Mouse (Mus musculus) ES-E14 (cell line): ENCODE measurements around the gene Slc43a2. TPM values are rescaled to one million over a fixed set of nuclear protein-coding genes. Genes with fewer than 3 reads are reported as not detected.

ENCODE experiments used
- DNase-seq: peaks from one replicate; pipeline ENCODE4 v3.0.0-alpha.2; 2013; ENCODE audit warnings: low read depth, low spot score
- H3K27ac ChIP-seq: 2 replicates; pipeline ENCODE4 v1.5.1; 2012; ENCODE audit warnings: low read depth, mild to moderate bottlenecking, low read length, moderate library complexity, mixed read lengths; ENCODE audit not compliant: poor library complexity, insufficient read depth, severe bottlenecking
- H3K36me3 ChIP-seq: 2 replicates; pipeline ENCODE4 v1.6.1; 2012; ENCODE audit warnings: mild to moderate bottlenecking, low read length, moderate library complexity, mixed read lengths; ENCODE audit not compliant: control insufficient read depth, poor library complexity, insufficient read depth, severe bottlenecking
- H3K4me1 ChIP-seq, 2 experiments: fragments of 150-350 bp in 1 of 2; sonication (generic) in 1 of 2; 2 replicates each; pipeline ENCODE4 v1.6.1; 2012; ENCODE audit warnings: low read length in 2 of 2, mild to moderate bottlenecking in 1 of 2, mixed read lengths in 1 of 2; ENCODE audit not compliant: control insufficient read depth in 2 of 2, insufficient read depth in 2 of 2, poor library complexity in 1 of 2
- H3K4me3 ChIP-seq, 2 experiments: fragments of 150-350 bp in 1 of 2; sonication (generic) in 1 of 2; 2 replicates each; pipeline ENCODE4 v1.5.1; 2012; ENCODE audit warnings: low read length in 2 of 2, low read depth in 1 of 2, mild to moderate bottlenecking in 1 of 2, mixed read lengths in 1 of 2; ENCODE audit not compliant: insufficient read depth in 1 of 2, poor library complexity in 1 of 2, severe bottlenecking in 1 of 2
- H3K9ac ChIP-seq: 2 replicates; pipeline ENCODE4 v1.6.1; 2012; ENCODE audit warnings: low read depth, mild to moderate bottlenecking, low read length, mixed read lengths; ENCODE audit not compliant: poor library complexity, insufficient read depth, severe bottlenecking
- H3K9me3 ChIP-seq: fragments of 150-350 bp; sonication (generic); 2 replicates; pipeline ENCODE4 v1.6.1; 2012; ENCODE audit warnings: low read depth, mild to moderate bottlenecking, low read length; ENCODE audit not compliant: control insufficient read depth, insufficient read depth
- CHD2 ChIP-seq: IDR thresholded peaks from 2 replicates; pipeline ENCODE4 v1.6.1; 2014; ENCODE audit warnings: mild to moderate bottlenecking, low read depth, low read length, inconsistent platforms
- HCFC1 ChIP-seq: IDR thresholded peaks from 2 replicates; pipeline ENCODE4 v1.6.1; 2012; ENCODE audit warnings: low read length, inconsistent platforms, borderline replicate concordance; ENCODE audit not compliant: insufficient read depth
- MAFK ChIP-seq: IDR thresholded peaks from 2 replicates; pipeline ENCODE4 v1.6.1; 2014; ENCODE audit warnings: mild to moderate bottlenecking, low read depth, low read length, inconsistent platforms; ENCODE audit not compliant: insufficient read depth
- ZC3H11A ChIP-seq: IDR thresholded peaks from 2 replicates; pipeline ENCODE4 v1.6.1; 2012; ENCODE audit warnings: low read depth, mild to moderate bottlenecking, inconsistent platforms, low read length, borderline replicate concordance
- ZNF384 ChIP-seq: IDR thresholded peaks from 2 replicates; pipeline ENCODE4 v1.6.1; 2012; ENCODE audit warnings: low read depth, low read length, inconsistent platforms
- in situ Hi-C, 2 experiments: fragments of 600-800 bp; cut with MboI; formaldehyde crosslinking; loops; one replicate each; pipeline ENCODE4 v1.15.1; 2025; ENCODE audit warnings: low sequenced_read_pairs in 2 of 2, inconsistent platforms in 1 of 2; ENCODE audit not compliant: unreplicated experiment in 2 of 2
- total RNA-seq: library from RNA; depleted of rRNA; stranded (reverse); fragments of 300-350 nt; gene quantifications from 2 replicates; pipeline ENCODE4 v1.2.3, GENCODE M21; 2012

The Slc43a2 gene
- total RNA-seq, 1 experiment, result 24.8 TPM

DNA sequence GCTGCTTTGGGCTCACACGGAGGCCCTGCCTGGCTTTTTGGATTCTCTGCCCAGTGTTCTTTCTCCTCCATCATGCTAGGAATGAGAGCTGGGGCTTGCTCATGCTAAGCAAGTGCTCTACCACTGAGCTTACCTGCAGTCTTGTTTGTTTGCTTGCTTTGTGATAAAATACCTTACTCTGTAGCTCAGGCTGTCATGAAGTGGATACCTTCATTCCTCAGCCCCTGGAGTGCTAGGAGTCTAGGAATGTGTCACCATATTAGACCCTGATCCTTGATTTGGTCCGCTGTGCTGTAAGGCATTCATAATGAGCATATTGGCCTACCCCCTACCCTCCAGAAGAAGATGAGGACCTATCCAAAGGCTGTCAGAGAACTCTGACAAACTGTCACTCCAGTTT is 8.7 kb upstream of the Slc43a2 start:
- Histone ChIP-seq H3K9me3 (no peaks in the 10 kb centered on the region), H3K27ac (no peak overlapping the region), H3K4me1 (no peaks in the 10 kb centered on the region; a peak in 1 of 4 replicates), H3K9ac (no peak overlapping the region), H3K36me3 (no peaks in the 10 kb centered on the region), H3K4me3 (no peak overlapping the region)
- TF ChIP-seq HCFC1 (no peak), CHD2 (no peak)
- DNase-seq, result no peak
- in situ Hi-C loops, result no loop called here

DNA sequence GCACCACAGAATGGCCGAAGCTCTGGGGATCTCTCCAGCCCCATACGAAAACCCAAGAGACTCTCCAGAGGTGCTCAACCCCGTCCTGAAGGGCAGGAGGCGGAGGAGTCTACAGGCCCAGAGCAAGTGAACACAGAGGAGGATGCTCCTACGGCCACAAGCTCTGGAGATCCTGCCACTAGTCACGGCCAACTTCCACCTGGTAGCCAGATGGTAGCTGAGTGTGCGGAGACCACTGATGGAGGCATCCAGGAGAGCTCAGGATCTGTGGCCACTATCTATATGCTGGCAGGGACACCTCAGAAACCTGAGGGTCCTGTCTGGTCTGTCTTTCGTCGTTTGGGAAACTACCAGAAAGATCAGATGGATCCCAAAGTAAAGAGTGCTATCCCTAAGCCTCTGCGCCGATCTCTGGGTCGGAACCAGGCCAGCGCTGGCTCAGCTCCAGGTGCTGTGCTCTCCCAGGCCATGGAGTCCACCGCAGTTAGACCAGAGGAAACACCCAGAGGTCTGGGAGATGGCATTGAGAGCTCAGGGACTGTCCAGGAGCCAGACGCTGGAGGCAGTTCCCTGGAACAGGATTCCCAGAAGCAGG is 5.9 kb upstream of the Slc43a2 start:
- TF ChIP-seq MAFK, result no peak
- TF ChIP-seq HCFC1, result no peak
- TF ChIP-seq ZNF384, result no peak
- TF ChIP-seq CHD2, result no peak
- TF ChIP-seq ZC3H11A, result no peak
- Histone ChIP-seq H3K4me1 (no peaks in the 10 kb centered on the region; a peak in 1 of 4 replicates), H3K27ac (no peak overlapping the region), H3K4me3 (0 out of 4 replicates have a peak overlapping the region, but pooled peaks of 1 of the 2 experiments have one; percentile 31), H3K36me3 (no peaks in the 10 kb centered on the region), H3K9ac (no peak overlapping the region), H3K9me3 (no peaks in the 10 kb centered on the region)
- DNase-seq, result no peak
- in situ Hi-C loops, result no loop called here

DNA sequence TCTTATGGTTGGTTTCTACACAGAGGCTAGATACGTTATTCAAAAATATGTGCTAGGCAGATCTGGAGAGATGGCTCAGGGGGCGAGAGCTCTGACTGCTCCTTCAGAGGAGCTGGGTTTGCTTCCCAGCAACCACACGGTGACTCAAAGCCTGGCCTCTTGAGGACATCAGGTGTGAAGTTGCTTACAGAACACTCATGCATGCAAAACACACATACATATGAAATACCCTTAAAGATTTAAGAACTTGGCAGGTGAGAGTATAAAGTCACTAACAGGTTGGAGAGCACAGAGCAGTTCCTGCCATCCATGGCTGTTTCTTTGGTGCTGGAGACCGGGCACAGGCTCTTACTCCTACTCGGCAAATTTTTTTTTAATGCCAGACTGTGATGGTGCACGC is 4.6 kb upstream of the Slc43a2 start:
- TF ChIP-seq ZC3H11A, result no peak
- TF ChIP-seq ZNF384, result no peak
- no peak for TF ChIP-seq CHD2
- TF ChIP-seq MAFK, result no peak
- TF ChIP-seq HCFC1, result no peak
- Histone ChIP-seq H3K9me3 (no peaks in the 10 kb centered on the region), H3K36me3 (no peaks in the 10 kb centered on the region), H3K4me1 (no peaks in the 10 kb centered on the region; a peak in 1 of 4 replicates), H3K4me3 (no peak overlapping the region), H3K9ac (no peak overlapping the region), H3K27ac (no peak overlapping the region)
- in situ Hi-C loops, result no loop called here
- no peak for DNase-seq

DNA sequence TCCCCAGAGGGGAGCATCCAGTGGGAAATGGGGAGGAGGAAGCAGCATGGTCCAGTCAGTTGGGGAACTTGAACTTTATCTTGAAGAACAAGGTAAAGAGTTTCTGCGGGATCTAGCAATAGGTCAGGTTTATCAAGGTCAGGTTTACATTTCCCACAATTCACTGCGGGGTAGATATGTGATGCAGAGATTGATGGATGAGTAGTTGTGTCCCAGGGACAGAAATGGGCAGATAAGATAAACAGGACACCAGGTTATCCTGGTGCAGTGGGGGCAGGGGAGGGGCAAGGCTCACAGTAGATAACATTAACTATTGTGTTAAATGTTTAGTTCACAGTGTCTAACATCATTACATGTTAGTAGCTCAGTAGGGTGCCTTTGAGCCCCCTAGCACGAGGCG is 1.7 kb upstream of the Slc43a2 start:
- no peaks in the 10 kb centered on the region for H3K9me3 ChIP-seq
- H3K36me3 ChIP-seq, result no peaks in the 10 kb centered on the region; the same call in 1 of the 2 replicates
- DNase-seq, result no peak
- TF ChIP-seq HCFC1 (no peak), MAFK (no peak), ZC3H11A (no peak), ZNF384 (no peak), CHD2 (no peak)
- in situ Hi-C loops, result no loop called here
- peaks cover 0 to 2% of the 10 kb centered on the region in 2 experiments; a peak in 1 of 4 replicates for H3K4me1 ChIP-seq
- H3K9ac ChIP-seq, result no peak overlapping the region
- no peak overlapping the region for H3K4me3 ChIP-seq
- H3K27ac ChIP-seq, result no peak overlapping the region

DNA sequence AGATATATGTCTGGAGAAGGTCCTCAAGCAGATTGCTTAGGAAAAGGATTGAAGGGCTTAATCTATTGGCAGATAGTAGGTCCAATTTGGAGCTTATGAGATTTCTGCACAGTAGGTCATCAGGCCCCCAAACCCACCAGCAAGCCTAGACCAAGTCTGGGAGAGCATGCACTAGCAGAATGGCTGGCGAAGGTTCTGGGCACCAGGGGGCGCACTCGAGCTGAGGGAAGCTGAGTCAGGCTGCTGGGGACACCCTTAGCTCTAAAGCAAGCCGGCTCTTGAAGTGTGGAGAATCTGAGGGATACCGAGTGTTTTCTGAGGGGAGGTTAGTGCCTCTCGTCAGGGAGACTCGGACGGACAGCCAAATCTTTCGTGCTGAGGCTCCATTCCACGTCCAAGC is 1.2 kb upstream of the Slc43a2 start:
- in situ Hi-C loops, result no loop called here
- Histone ChIP-seq H3K36me3 (no peaks in the 10 kb centered on the region; the same call in 1 of the 2 replicates), H3K4me3 (peak overlapping the region; percentile 91 to 93), H3K9me3 (no peaks in the 10 kb centered on the region), H3K9ac (peak overlapping the region; percentile 85), H3K4me1 (peaks cover 4 to 5% of the 10 kb centered on the region in 2 experiments; a peak in 2 of 4 replicates), H3K27ac (no peak overlapping the region)
- TF ChIP-seq ZNF384, result no peak
- peak; percentile 58; the same call in 1 of the 2 replicates for TF ChIP-seq ZC3H11A
- peak; percentile 71 for TF ChIP-seq MAFK
- peak; percentile 90 for DNase-seq
